Mouse (Mus musculus): ENCODE measurements around the gene Lhcgr. TPM values are rescaled to one million over a fixed set of nuclear protein-coding genes. Genes with fewer than 3 reads are reported as not detected.

Gene Lhcgr
- polyA plus RNA-seq, 2 experiments from 2014 or later: not detected

- ATAC-seq: no peak
Measured at GRCm38 (mm10) chr17:88703112-88703511, 88.7 kb downstream of the Lhcgr start.

GRCm38 (mm10) chr17:88702345-88702744, 89.4 kb downstream of the Lhcgr start:
- no peak for ATAC-seq

GRCm38 (mm10) chr17:88700901-88701300, 90.9 kb downstream of the Lhcgr start:
- ATAC-seq: peak; percentile 43

- no peak for ATAC-seq
Measured at GRCm38 (mm10) chr17:88696656-88697333, 95.0 kb downstream of the Lhcgr start.

GRCm38 (mm10) chr17:88688226-88688625, 103.6 kb downstream of the Lhcgr start:
- no peak for ATAC-seq

GRCm38 (mm10) chr17:88675310-88676309, 116.2 kb downstream of the Lhcgr start:
- no peak for ATAC-seq

- ATAC-seq: no peak
Measured at GRCm38 (mm10) chr17:88670800-88671199, 121.0 kb downstream of the Lhcgr start.

- no peak for ATAC-seq
Measured at GRCm38 (mm10) chr17:88669921-88670320, 121.9 kb downstream of the Lhcgr start.

GRCm38 (mm10) chr17:88668452-88668851, 123.3 kb downstream of the Lhcgr start, which contains the start of gene Gtf2a1l:
TSS of gene Gtf2a1l (plus strand) at chr17:88668660.
- peak; percentile 78 for ATAC-seq

Other genes with a start within 250 kb of the Lhcgr start
- gene Ston1, start 194.3 kb downstream of the Lhcgr start, polyA plus RNA-seq (2017; shearing (Covaris generic)): 1 to 10 TPM; 2.1 to 2.9 TPM
- gene Gtf2a1l, start 123.3 kb downstream of the Lhcgr start, polyA plus RNA-seq (2017; shearing (Covaris generic)): not detected